Comparison of ENCODE assay signal across 10 mouse cellular contexts in genomic region chr13:106894284-106894683, GRCm38 (mm10). TPM values are rescaled to one million over a fixed set of nuclear protein-coding genes. Genes with fewer than 3 reads are reported as not detected.
DNase-seq lines count a peak whose midpoint lies in the region; ATAC-seq and TF ChIP-seq lines count a peak whose summit lies in the region.
"Had no signal": no experiment of that assay in that cellular context is flagged by ENCODE, and none has a peak within 500 bp of the region (broad histone marks: within the 10 kb centered on the region; RNA-seq: fewer than 3 reads in every experiment).

No protein-coding gene starts in this region.

- intact Hi-C loops in left cerebral cortex, adult 2 months (cut with DNase I): no loop called here
- intact Hi-C loops in left cerebral cortex, postnatal 25 days (cut with DNase I): no loop called here

- TF ChIP-seq CTCF in left cerebral cortex, adult 2 months (IDR thresholded peaks at IDR 0.05): peak; percentile 62

- peaks cover 4% of the 10 kb centered on the region for H3K36me3 ChIP-seq in liver, embryonic 16.5 days (ENCODE audit: control insufficient read depth, insufficient read depth)

- H3K27me3 ChIP-seq in liver, embryonic 16.5 days (ENCODE audit: control insufficient read depth, insufficient read depth, low read depth, low read length): no peaks in the 10 kb centered on the region
- H3K27me3 ChIP-seq: heart, embryonic 13.5 days; neural tube, embryonic 13.5 days had no signal

- ATAC-seq in liver, embryonic 16.5 days (ENCODE audit: low read depth): no peak

- no peak overlapping the region for H3K4me2 ChIP-seq in liver, embryonic 16.5 days (ENCODE audit: low read depth, low read length)
- H3K4me2 ChIP-seq: heart, embryonic 13.5 days; neural tube, embryonic 13.5 days had no signal

- peak; percentile 30 for DNase-seq in adrenal gland, postnatal 14 days
- DNase-seq in adrenal gland, adult 2 months: no peak
- DNase-seq in left cerebral cortex, adult 2 months (ENCODE audit: extremely low spot score in 1 of 2, low spot score in 2 of 2): no peak
- DNase-seq in left cerebral cortex, postnatal 25 days (ENCODE audit: low spot score in 2 of 2): no peak
- DNase-seq in R1 (ENCODE audit: low read depth, low spot score): peak; percentile 67
- no peak for DNase-seq in cerebellum, postnatal 36 days
- DNase-seq in heart, adult 11 months: no peak

- H3K9ac ChIP-seq in liver, embryonic 16.5 days (ENCODE audit: low read depth, low read length): no peak overlapping the region
- H3K9ac ChIP-seq: heart, embryonic 13.5 days; neural tube, embryonic 13.5 days had no signal

- no peak overlapping the region for H3K27ac ChIP-seq in left cerebral cortex, adult 2 months
- peak overlapping the region; percentile 46 for H3K27ac ChIP-seq in liver, embryonic 16.5 days (ENCODE audit: low read length)
- H3K27ac ChIP-seq: heart, embryonic 13.5 days; neural tube, embryonic 13.5 days had no signal

- H3K4me1 ChIP-seq in liver, embryonic 16.5 days (ENCODE audit: control insufficient read depth, low read depth, low read length): peaks cover 21% of the 10 kb centered on the region
- H3K4me1 ChIP-seq: neural tube, embryonic 13.5 days had no signal

- no peaks in the 10 kb centered on the region for H3K9me3 ChIP-seq in liver, embryonic 16.5 days (replicated peaks; ENCODE audit: control insufficient read depth, low read length)
- H3K9me3 ChIP-seq: heart, embryonic 13.5 days; neural tube, embryonic 13.5 days had no signal

- H3K4me3 ChIP-seq in left cerebral cortex, adult 2 months: no peak overlapping the region
- no peak overlapping the region for H3K4me3 ChIP-seq in liver, embryonic 16.5 days (ENCODE audit: low read depth, low read length)
- H3K4me3 ChIP-seq: heart, embryonic 13.5 days; neural tube, embryonic 13.5 days had no signal

- WGBS in liver, embryonic 16.5 days (ENCODE audit: insufficient replicate concordance): 92% methylated on average over 2 of the region's 2 CpGs

RNA-seq across cellular contexts. Expression of gene Ipo11, which starts 42.5 kb away (rescaled TPM):
- total RNA-seq in adrenal gland, postnatal 14 days (2021): 36.4 and 37.4 TPM in 2 replicates
- total RNA-seq in adrenal gland, adult 2 months (2021): 10 to 100 TPM; 33.3 to 42.1 TPM
- polyA plus RNA-seq in adrenal gland, adult 2 months (2012; rRNA removed): 13.6 and 16.7 TPM in 2 replicates
- total RNA-seq in left cerebral cortex, adult 2 months (2021): 10 to 100 TPM; 58.9 to 59.3 TPM
- 10 to 100 TPM; 56.9 to 58.8 TPM for total RNA-seq in left cerebral cortex, postnatal 25 days (2021)
- polyA plus RNA-seq in liver, embryonic 16.5 days (2015; fragmentation: Nextera tagmentation; extraction: Ambion mirVana): 24.3 and 28.5 TPM in 2 replicates

RNA-seq across cellular contexts. Expression of gene Dimt1, which starts 52.6 kb away (rescaled TPM):
- 17.0 and 17.5 TPM in 2 replicates for total RNA-seq in adrenal gland, postnatal 14 days (2021)
- 10 to 100 TPM; 12.6 to 15.4 TPM for total RNA-seq in adrenal gland, adult 2 months (2021)
- 4.6 TPM in 2 replicates for polyA plus RNA-seq in adrenal gland, adult 2 months (2012; rRNA removed)
- 10 to 100 TPM; 21.0 to 23.1 TPM for total RNA-seq in left cerebral cortex, adult 2 months (2021)
- total RNA-seq in left cerebral cortex, postnatal 25 days (2021): 10 to 100 TPM; 23.3 to 23.4 TPM
- 11.1 and 12.8 TPM in 2 replicates for polyA plus RNA-seq in liver, embryonic 16.5 days (2015; fragmentation: Nextera tagmentation; extraction: Ambion mirVana)

Comparison
In these comparisons a context has a peak if more than half of its experiments do, and no peak if none do; other contexts are left out.
1. DNase-seq: peak in adrenal gland, postnatal 14 days (single experiment) and R1 (single experiment); none in adrenal gland, adult 2 months (single experiment), left cerebral cortex, adult 2 months (0 of 2), left cerebral cortex, postnatal 25 days (0 of 2), cerebellum, postnatal 36 days (0 of 2) and heart, adult 11 months (single experiment).